Mouse (Mus musculus) bone marrow, adult 2 months (tissue): Measurements from ENCODE around the gene Pigs. TPM values are rescaled to one million over a fixed set of nuclear protein-coding genes. Genes with fewer than 3 reads are reported as not detected.

Experiments used
- H3K27ac ChIP-seq: fragments of 200-500 bp; 2 replicates; pipeline ENCODE4 v1.5.1; 2012; ENCODE audit warnings: low read depth, mild to moderate bottlenecking, control low read depth, inconsistent platforms, low read length; ENCODE audit not compliant: control insufficient read depth, poor library complexity, insufficient read depth
- H3K4me1 ChIP-seq: fragments of 200-500 bp; 2 replicates; pipeline ENCODE4 v1.6.1; 2011; ENCODE audit warnings: low read length; ENCODE audit not compliant: control insufficient read depth, insufficient read depth
- H3K4me3 ChIP-seq: fragments of 200-500 bp; replicated peaks from 2 replicates; pipeline ENCODE3; 2011; ENCODE audit warnings: mild to moderate bottlenecking, low read depth, low read length, control low read depth; ENCODE audit not compliant: control insufficient read depth
- CTCF ChIP-seq: fragments of 200-500 bp; IDR thresholded peaks from 2 replicates; pipeline ENCODE4 v1.5.1; 2011; ENCODE audit warnings: low read length, control low read depth; ENCODE audit not compliant: control insufficient read depth, insufficient read depth
- POLR2A ChIP-seq: fragments of 200-500 bp; IDR thresholded peaks from 2 replicates; pipeline ENCODE4 v1.6.1; 2011; ENCODE audit warnings: low read depth, mild to moderate bottlenecking, control low read depth, low read length, borderline replicate concordance; ENCODE audit not compliant: control insufficient read depth
- WGBS: fragments of 180-500 bp; shearing (Covaris S2); methylation state at CpG from one replicate; pipeline ENCODE4 v1.1.7; 2018; 5-methylcytosine and 5-hydroxymethylcytosine counted together
- polyA plus RNA-seq: library from polyadenylated mRNA; stranded (reverse); fragments of >200 nt; gene quantifications from 2 replicates; pipeline ENCODE4 v1.2.4, GENCODE M21; 2011; ENCODE audit warnings: low replicate concordance; ENCODE audit not compliant: missing spikeins, insufficient read depth, insufficient read length

The Pigs gene
- polyA plus RNA-seq, 1 experiment = 16.7 TPM

DNA sequence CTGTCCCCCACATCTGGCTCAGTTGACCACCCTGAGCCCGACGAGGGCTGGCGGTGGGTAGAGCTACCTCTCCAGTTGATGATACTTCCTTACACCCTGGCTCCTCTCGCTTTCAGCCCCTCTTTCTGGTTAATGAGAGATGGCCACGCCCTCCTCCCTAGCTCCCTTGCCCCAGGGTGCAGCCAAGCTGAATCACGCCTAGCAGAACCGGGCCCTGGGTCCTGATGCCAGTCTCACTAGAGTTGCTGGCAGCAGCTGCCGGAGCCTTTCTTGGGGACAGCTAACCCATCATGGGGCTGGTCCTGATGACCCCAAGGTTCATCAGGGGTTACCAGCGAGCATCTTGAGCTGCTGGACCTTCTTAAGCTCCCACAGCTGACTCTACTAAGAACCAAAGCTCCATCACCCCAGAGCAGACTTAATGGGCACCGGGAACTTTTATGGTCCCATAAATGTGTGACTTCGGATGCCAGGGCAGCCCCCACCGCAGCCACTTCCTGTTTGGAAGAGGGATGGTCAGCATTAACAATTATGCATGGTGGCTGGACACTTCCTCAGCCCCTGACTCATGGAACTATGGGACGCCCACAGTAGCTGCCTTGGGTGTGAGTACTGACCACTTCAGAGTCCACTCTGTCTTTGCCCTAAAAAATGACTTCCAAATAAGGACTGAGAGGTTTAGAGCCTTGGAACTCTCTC lies 35.2 kb downstream of the Pigs start:
- H3K27ac ChIP-seq = no peak overlapping the region
- no peaks in the 10 kb centered on the region for H3K4me1 ChIP-seq
- 69% methylated on average over 13 of the region's 13 CpGs for WGBS
- TF ChIP-seq POLR2A = no peak
- TF ChIP-seq CTCF = no peak
- H3K4me3 ChIP-seq = no peak overlapping the region

DNA sequence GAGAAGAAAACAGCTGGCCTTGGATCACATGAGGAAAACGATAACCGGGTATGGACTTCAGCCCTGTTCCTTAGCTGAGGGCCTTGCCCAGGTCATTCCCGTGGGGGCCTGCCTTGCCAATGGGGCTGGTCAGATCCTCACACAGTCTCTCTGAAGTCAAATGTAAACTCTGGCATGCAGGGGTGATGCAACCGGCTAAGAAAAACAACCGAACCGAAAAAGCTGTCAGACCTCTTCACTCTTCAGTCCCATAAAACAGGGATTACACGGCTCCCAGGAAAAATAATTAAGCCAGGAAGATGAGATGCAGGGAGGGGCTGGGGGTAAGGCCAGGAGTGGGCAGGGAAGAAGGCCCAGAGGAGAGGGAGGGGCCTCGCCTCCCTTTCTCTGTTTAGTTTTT lies 35.9 kb downstream of the Pigs start:
- 68% methylated on average over 8 of the region's 8 CpGs for WGBS
- H3K4me3 ChIP-seq = no peak overlapping the region
- TF ChIP-seq CTCF = no peak
- no peak for TF ChIP-seq POLR2A
- no peaks in the 10 kb centered on the region for H3K4me1 ChIP-seq
- no peak overlapping the region for H3K27ac ChIP-seq

DNA sequence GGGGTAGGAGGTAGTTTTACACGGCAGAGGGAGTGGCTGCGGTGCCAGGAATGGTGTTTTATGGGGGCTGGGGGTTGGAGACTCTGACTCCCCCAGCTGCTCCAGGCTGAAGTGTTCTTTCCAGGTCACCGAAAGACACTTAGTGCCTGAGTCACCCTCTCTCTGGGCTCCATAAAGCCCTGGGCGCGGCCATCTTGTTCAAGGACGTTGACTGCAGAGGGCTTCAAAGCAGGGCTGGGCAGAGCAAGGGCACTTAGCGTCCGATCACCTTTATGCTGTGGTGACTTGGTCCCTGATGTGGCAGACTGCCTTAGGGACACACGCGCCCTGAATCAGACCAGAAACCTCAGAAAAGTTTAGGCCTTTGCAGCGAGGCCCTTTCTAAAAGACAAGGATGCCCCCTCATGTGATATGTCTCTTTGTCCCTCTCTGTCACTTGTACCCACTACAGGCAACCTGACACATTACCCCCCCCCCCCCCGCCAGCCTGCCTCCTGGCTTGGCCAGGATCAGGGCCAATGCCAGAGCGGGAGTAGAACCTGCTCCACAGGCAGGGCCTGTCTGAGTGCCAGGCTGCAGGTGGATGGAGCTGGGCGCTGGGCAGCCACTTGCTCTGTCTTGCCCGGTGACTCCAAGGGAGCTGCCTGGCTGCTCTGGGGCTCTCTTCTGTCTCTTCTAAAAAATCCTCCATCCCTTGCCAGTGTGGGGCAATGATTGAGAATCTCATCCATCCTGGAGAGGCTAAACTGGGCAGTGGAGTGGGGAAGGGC lies 39.4 kb downstream of the Pigs start:
- TF ChIP-seq POLR2A = no peak
- TF ChIP-seq CTCF = no peak
- no peak overlapping the region for H3K27ac ChIP-seq
- no peaks in the 10 kb centered on the region for H3K4me1 ChIP-seq
- H3K4me3 ChIP-seq = no peak overlapping the region
- WGBS = 90% methylated on average over 15 of the region's 15 CpGs

DNA sequence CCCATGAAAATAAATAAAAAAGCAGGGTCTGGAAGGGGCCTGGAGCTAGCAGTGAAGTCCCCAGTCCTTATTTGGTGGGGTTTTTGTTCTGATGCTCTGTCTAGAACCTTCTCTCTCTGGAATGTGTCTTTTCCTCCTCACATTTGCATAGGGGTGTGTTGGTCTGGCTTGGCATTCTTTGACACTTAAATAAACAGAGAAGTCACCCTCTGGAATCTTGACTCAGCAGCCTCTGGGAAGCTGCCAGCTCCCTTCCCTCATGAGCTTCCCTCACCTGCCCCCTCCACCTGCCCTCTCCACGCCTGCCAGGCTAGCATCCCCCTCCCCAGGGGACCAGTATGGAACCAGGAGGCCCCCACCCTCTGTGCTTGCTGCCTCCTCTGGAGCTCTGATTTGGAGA lies 42.2 kb downstream of the Pigs start:
- Histone ChIP-seq H3K4me1 (no peaks in the 10 kb centered on the region), H3K27ac (no peak overlapping the region), H3K4me3 (no peak overlapping the region)
- 30% methylated on average over 1 of the region's 1 CpGs for WGBS
- no peak for TF ChIP-seq POLR2A
- no peak for TF ChIP-seq CTCF

DNA sequence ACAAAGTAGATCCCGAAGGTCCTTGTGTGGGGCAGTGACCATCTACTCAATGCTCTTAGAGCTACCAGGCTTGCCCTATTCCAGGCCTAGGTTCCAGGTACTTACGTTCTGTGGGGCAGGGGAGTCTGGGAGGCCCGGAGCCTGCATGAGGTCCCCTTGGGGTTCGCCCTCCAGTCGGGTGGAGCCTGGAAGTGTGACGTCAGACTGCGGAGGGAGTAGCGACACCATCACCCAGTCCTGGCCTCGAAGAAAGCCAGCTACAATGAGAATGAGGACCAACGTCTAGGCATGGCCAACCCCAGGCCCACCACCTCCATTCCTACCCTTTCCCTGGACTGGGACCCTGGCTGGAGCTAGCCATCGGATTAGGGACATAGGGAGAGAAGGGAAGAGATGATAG lies 43.5 kb downstream of the Pigs start:
- no peak overlapping the region for H3K27ac ChIP-seq
- H3K4me1 ChIP-seq = no peaks in the 10 kb centered on the region
- TF ChIP-seq CTCF = no peak
- TF ChIP-seq POLR2A = no peak
- H3K4me3 ChIP-seq = no peak overlapping the region
- 83% methylated on average over 11 of the region's 11 CpGs for WGBS

DNA sequence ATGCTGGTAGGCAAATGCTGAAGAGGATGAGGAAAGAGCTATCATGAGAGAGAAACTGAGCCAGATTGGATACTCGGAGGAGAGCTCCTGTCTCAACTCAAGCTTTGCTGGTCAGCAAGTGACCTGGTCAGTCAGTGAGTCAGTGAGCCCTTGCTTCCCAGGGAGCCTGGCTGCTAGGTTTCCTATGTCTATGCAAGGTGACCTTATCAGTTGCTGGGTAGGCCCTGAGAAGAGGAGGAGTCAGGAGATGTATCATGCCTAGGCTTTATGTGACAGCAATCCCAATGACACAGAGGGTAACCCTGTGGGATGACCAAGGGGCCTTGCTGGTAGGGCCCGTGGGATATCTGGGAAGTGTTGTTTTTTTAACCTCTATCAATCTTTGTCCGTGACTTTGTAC lies 44.0 kb downstream of the Pigs start:
- 73% methylated on average over 3 of the region's 3 CpGs for WGBS
- no peak overlapping the region for H3K27ac ChIP-seq
- TF ChIP-seq POLR2A (no peak), CTCF (no peak)
- H3K4me3 ChIP-seq = no peak overlapping the region
- no peaks in the 10 kb centered on the region for H3K4me1 ChIP-seq

DNA sequence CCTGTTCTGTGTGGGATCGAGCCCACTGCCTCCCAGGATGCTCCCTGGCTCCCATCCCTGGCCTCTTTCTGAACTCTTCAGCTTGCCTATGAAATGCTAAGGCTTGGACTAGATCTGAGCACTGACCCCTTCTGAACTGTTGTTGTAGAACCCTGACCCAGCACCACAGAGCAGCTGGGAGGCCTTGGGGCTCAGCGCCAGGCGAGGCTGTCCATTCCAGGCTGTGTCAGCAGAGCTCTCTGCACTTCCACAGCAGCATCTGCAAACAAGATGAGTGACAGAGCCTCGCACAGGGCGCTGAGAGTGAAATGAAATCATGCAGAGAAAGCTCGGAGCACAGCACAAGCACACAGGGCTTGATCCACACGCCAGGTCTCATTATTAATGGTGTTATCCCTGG lies 44.4 kb downstream of the Pigs start:
- 83% methylated on average over 7 of the region's 7 CpGs for WGBS
- H3K27ac ChIP-seq = no peak overlapping the region
- H3K4me1 ChIP-seq = no peaks in the 10 kb centered on the region
- no peak for TF ChIP-seq CTCF
- TF ChIP-seq POLR2A = no peak
- H3K4me3 ChIP-seq = no peak overlapping the region

DNA sequence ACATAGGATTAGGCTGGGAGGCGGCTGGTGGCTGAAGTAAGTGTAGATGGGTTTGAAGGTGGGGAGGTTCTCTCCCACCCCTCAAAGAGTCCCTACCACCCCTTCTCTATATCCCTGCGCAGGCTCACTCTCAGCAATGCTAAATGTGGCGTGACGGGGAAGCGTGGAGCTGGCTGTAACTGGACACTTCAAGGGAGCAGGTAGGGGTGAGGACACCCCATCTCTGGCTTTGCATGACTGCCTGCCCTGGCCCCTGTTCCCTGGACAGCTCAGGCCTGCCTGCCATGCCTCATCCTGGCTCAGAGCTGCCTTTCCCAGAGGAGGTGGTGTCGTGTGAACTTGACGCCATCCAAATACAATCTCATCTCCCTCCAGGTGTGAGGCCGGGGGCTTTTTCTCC lies 45.9 kb downstream of the Pigs start:
- TF ChIP-seq CTCF = no peak
- TF ChIP-seq POLR2A = no peak
- no peaks in the 10 kb centered on the region for H3K4me1 ChIP-seq
- H3K4me3 ChIP-seq = no peak overlapping the region
- no peak overlapping the region for H3K27ac ChIP-seq
- 89% methylated on average over 8 of the region's 8 CpGs for WGBS
